Mouse (Mus musculus) liver, embryonic 14.5 days (tissue): Measurements from ENCODE around the gene Golph3l.

ENCODE experiments used
- CTCF ChIP-seq: IDR thresholded peaks from 2 replicates; pipeline ENCODE4 v1.5.1; 2016; ENCODE audit warnings: antibody characterized with exemption, low read depth, control low read depth
- EP300 ChIP-seq: IDR thresholded peaks from 2 replicates; pipeline ENCODE4 v1.6.1; 2016; ENCODE audit warnings: antibody characterized with exemption, low read depth

DNA sequence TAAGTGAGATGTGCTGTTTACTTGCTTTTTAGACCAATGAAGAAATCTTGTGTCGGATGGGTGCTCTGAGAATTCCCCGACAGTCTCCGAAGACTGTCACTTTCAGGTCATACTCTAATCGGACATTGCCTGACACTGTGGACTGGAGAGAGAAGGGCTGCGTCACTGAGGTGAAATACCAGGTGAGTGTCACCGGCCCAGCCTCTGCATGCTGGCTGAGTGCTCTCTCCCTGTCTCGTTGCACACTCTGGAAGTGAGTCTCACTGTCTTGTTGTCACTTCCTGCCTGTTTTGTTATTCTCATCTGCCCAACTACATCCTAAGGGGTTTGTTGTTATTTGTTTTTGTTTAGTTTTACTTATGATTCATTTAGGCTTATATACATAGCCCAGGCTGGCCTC, 45.8 kb upstream of the Golph3l start:
- no peak for TF ChIP-seq CTCF
- no peak for TF ChIP-seq EP300
